Mouse (Mus musculus) olfactory bulb, adult 2 months (tissue): ENCODE measurements around the gene Sema4b.

Experiments used
- CTCF ChIP-seq: fragments of 200-500 bp; IDR thresholded peaks from 2 replicates; pipeline ENCODE4 v1.5.1; 2012; ENCODE audit warnings: low read depth, mild to moderate bottlenecking, low read length, moderate library complexity; ENCODE audit not compliant: insufficient read depth
- POLR2A ChIP-seq: fragments of 200-500 bp; IDR thresholded peaks from 2 replicates; pipeline ENCODE4 v1.6.1; 2012; ENCODE audit warnings: mild to moderate bottlenecking, low read depth, low read length, moderate library complexity; ENCODE audit not compliant: insufficient read depth

GRCm38 (mm10) chr7:80149356-80149755, 37.3 kb upstream of the Sema4b start:
- no peak for TF ChIP-seq CTCF
- no peak for TF ChIP-seq POLR2A
